Mouse (Mus musculus): Measurements from ENCODE around the gene Mpv17l2.

The Mpv17l2 gene

DNA sequence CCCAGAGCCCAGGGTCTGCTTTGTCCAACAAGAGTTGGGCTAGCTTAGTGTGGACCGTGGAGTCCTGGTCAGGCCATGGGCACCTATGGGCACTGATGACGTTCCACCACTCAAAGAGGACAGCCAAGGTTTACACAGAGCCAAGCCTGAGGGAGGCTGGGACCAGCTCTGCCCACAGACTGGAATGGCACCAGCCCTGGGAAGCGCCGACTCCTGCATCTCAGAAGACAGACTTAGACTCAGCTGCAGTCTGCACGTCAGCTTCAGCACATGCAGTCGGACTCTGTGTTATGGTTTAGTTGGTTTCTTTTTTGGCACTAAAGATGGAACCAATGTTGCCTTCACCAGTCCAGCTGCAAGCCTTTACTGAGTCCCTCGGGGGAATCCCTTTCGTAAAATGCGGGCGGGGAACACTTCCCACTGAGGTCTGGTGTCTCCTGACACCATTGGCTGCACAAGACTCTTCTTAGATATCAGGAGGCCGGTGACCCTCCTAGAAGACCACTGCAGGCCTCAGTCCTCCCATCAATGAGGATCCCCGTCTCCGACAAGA is 10.5 kb downstream of the Mpv17l2 start:
- no peak for DNase-seq (ENCODE audit: low read depth)

DNA sequence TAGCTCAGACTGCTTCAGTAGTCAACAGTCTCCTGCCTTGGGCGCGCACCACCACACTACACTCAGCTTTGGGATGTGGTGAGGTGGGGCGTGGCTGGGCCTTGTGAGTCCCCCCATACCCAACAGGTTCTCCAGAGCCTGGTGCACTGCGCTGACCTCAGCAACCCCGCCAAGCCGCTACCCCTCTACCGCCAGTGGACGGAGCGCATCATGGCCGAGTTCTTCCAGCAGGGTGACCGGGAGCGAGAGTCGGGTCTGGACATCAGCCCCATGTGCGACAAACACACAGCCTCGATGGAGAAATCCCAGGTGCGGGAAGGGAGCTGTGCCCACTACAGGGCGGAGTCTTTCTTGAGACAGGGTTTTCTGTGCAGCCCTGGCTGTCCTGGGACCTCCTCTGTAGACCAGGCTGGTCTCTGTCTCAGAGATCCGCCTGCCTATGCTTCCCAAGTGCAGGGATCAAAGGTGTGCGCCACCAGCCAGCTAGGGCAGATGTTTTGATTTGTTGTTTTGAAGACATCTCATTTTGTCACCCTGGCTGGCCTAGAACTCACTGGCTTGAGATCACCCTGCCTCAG is 11.6 kb downstream of the Mpv17l2 start:
- DNase-seq (ENCODE audit: low read depth): no peak

DNA sequence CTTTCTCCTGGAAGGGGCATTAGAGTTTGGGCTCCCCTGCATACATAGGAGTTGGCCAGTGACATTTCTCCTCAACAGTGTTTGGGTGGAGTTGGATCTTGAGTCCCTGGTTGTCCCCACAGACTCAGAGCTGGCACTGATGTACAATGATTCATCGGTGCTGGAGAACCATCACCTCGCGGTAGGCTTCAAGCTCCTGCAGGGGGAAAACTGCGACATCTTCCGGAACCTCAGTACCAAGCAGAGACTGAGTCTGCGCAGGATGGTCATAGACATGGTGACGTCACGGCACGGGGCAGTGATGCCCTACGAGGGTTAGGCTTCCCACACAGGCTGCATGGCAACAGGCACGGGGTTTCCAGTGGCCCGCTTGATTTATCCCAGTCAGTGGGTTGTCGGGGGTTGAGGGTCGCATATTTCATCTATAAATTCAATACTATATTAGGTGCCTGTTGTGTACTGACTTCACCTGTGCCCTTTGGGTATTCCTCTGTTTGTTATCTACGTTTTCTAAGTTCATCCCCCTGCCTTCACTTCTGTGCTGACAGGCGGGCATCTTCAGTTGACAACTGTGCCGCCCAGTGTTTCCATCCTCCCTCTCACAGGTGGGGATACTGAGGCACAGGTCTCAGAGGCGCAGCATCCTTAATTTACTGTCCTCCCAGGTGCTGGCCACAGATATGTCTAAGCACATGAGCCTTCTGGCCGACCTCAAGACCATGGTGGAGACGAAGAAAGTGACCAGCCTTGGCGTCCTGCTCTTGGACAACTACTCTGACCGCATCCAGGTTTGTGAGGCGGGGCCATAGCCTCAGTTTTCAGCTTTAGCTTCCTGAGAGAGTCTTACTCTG is 12.3 kb downstream of the Mpv17l2 start:
- no peak for DNase-seq (ENCODE audit: low read depth)

DNA sequence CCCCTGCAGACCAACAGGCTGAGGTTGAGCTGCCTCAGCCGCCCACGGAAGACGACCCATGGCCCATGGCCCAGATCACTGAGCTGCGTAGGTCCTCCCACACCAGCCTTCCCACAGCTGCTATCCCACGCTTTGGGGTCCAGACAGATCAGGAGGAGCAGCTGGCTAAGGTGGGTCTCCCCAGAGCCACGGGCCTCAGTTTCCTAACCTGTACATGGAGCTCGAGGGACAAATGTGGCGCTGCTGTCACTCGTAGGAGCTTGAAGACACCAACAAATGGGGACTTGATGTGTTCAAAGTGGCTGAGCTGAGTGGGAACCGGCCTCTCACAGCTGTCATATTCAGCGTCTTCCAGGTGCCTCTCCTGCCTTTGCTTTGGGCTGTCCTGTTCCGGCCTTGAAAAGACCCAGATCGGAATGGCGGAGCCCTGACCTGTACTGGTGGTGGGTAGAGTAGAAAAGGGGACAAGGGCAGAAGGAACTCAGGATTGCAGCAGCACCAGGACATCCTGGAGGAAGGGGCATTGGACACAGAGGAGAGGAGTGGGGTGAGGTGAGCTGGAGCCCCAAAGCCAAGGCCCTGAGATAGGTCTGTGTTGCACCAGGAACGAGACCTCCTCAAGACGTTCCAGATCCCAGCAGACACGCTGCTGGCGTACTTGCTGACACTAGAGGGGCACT is 13.4 kb downstream of the Mpv17l2 start:
- DNase-seq (ENCODE audit: low read depth): no peak

DNA sequence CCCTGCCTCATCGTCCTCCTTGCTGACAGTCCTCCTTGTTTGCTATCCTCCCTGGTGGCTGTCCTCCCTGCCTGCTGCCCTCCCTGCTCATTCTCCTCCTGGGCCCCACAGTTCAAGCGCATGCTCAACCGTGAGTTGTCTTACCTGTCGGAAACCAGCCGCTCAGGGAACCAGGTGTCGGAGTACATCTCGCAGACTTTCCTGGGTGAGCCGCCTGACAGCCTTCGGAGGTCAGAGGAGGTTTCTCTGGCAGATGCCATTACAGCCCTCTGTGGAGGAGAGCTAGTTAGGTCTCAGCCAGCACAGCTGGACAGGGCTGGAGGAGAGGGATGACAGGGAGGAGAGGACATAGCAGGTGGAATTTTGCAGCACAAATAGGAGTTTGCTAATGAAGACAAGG is 14.1 kb downstream of the Mpv17l2 start:
- DNase-seq (ENCODE audit: low read depth): no peak

DNA sequence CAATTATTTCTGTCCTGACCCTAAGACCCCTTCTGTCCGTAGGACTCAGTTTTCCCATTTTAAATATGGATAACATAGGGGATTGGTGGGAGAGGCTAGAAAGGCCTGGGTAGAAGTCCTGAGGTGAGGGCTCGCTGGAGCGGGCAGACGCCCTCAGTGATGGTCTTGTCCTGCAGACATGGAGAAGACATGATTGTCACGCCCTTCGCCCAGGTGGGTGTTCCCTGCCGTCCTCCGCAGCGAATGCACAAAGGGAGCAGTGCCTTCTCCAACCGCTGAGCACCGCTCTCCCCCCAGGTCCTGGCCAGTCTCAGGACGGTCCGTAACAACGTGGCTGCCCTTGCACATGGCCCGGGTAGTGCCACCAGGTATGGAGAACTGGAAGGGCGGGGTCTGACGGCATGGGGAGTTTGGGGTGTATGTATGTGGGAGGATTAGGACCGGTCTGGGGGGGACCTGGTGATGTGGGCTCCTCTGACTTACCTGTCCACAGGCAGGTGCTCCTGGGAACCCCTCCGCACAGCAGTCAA is 15.0 kb downstream of the Mpv17l2 start:
- no peak for DNase-seq (ENCODE audit: low read depth)

DNA sequence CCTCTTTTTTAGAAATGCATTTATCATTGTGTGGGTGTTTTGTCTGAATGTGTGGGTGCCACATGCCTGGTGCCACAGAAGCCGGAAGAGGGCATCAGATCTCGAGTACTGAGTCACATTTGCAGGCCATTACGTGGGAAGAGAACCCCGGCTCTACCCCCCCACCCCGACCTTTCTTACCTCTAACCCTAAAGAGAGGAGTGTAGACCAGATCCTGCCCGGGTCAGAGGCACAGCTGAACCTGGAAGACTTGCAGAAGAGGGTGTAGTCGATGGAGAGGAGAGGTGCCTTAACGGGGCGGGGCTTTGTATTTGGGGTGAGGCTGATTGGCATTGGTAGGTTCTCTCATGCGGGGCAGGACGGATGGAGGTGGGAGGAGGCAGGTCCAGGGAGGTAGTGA is 15.9 kb downstream of the Mpv17l2 start:
- DNase-seq (ENCODE audit: low read depth): peak; percentile 75

DNA sequence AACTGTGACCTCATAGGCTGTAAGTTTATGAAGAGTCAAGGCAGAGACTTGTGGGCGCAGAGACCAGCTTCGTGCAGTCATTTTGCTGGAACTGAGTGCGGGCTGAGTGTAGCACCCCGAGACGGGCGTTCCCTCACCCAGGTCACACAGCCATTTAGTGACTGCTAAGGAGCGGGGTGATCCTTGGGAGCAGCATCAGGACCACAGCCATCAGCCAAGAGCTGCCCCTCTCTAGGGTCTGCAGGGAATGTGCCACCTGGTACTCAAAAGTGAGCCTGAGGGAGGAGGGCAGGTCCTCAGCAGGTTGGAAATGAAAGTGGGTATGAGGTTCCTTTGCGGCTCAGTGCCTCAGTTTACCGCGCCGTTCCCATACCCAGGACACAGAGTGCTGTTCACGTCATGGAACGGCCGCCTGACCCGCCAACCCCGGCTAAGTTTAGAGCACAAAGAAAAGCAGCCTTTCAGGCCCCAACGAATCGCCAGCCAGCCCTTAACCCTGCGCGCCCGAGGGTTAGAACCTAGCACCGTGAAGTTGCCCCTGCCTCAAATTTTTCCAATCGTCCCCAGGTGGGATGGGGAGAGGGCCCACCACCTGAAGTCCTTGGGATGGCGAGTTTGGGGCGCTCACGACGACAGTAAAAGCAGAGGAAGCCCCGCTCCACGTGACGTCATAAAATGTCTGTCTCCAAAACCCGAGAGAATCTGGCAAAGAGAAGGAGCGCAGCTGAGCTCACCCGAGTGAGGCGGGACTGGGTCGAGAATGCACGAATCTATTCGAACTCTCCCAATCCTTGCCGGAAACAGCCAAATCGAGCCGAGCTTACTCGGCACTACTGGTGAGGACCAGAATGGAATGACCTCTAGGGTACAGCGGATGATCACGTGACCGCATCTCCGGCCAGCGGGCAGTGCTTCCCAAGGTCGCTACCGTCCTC is 16.8 kb downstream of the Mpv17l2 start:
- peak; percentile 71 for DNase-seq (ENCODE audit: low read depth)

DNA sequence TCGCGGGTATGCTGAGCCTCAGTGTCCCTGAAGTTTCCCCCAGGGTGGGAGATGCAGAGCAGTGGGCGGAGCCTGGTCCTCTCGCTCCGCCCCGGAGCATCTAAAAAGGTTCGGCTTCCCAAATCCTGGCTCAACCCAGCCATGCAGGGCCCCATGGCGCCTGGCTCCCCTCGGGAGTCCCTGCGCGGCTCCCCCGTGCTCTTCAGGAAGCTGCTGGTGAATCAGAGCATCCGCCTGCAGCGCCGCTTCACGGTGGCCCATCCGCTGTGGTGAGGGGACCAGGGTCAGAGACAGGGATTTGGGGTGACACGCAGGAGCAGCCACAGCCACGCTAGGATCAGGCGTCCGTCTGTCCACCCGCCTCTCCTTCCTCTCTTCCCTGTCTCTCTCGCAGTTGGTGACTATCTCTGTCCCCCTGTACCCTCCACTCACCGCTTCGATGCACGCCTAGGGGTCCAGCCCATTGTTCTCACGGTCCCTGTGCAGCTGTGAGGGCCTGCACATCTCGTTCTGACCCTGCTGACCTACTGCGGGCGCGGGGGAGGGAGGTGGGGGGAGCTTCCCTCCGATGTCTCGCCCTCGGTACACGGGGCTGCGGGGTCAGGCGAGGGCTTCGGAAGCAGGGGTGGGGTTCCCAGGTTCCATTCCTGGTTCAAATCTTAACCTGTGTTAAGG is 17.6 kb downstream of the Mpv17l2 start:
- DNase-seq (ENCODE audit: low read depth): peak; percentile 53

DNA sequence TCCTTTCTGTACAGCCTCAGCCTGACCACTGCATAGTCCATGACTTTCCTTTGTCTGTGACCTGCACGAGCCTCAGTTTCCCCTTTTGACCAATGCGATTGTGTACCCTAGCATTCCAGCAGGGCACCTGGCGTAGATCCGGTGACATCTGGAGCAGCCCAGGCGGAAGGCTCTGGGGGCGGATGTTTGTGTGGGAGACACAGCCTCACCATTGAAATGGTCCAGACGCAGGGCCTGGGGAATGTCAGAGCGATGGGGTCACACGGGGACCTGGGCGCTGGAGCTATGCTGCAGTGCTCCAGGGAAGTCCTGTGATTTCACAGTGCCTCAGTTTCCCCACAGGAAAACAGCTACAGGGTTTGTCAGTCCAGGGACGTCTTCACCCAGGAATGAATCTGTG is 18.6 kb downstream of the Mpv17l2 start:
- DNase-seq (ENCODE audit: low read depth): no peak

DNA sequence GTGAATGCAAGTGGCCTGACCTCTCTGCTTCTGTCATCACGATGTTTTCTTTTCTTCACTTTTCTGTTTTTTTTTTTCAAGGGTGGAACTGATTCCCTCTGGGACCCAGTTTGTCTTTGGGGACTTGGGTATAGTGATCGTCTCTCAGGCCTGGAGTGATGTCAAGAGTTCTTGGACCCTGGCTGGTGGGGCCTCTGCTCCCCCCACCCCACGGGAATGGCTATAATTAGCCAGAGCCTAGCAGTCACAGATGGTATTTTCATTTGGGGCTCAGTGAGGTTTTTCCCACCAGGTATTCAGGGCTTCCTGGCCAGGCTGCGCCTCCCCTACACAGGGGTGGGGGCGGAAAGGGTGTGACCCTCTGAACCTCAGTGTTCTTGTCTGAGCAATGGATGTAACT is 19.1 kb downstream of the Mpv17l2 start:
- no peak for DNase-seq (ENCODE audit: low read depth)

DNA sequence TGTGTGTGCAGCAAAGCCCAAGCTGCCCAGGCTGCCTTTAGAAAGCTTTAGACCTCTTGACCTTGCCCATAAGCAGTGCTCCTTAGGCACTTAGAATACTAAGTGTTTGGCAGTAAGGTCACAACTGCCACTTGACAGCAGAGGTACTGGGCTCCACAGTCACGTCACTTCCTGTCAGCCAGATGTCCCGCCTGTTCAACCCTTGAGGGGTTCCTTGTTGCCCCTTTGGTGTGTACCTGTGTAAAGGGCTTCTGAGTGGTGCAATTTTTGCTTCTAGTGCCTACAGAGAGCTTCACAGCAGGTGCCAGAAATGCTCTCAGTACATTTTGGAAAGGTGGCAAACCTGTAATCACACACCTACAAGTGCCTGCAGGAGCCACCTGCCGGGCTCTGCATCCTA is 22.5 kb downstream of the Mpv17l2 start:
- no peak for DNase-seq (ENCODE audit: low read depth)

DNA sequence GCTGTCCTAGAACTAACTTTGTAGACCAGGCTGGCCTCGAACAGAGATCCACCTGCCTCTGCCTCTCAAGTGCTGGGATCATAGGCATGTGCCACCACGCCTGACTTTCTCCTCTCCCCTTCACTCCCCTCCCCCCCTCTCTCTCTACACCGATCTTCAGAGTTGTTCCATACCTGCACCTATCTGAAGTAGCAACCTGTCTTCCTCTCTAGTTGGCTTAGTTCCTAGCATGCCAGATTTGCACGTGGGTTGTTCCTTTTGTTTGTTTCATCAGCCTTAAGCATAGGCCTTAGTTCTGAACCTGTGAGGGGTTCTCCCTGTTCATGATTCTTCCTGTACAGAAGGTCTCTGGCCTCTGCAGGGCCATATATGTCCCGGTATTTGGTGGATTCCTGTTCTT is 23.0 kb downstream of the Mpv17l2 start:
- no peak for DNase-seq (ENCODE audit: low read depth)

DNA sequence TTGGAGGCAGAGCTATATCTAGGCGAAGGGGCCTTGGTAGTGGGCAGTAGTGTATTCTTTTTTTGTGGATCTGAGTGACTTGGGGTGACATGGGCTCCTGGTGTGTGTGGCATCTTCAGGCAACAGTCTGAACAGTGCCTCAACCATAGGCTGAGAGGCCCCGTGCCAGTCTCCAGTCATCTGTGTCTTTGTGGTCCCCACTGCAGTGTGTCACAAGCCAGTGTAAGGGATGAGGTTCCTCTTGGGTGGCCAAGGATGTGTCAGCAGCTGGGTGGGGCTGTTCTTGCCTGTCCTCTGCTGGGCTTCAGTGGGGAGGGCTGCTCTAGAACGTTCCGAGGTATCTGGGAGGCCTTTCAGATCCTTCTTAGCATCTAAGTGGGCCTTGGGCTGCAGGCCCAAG is 29.8 kb downstream of the Mpv17l2 start:
- no peak for DNase-seq (ENCODE audit: low read depth)

DNA sequence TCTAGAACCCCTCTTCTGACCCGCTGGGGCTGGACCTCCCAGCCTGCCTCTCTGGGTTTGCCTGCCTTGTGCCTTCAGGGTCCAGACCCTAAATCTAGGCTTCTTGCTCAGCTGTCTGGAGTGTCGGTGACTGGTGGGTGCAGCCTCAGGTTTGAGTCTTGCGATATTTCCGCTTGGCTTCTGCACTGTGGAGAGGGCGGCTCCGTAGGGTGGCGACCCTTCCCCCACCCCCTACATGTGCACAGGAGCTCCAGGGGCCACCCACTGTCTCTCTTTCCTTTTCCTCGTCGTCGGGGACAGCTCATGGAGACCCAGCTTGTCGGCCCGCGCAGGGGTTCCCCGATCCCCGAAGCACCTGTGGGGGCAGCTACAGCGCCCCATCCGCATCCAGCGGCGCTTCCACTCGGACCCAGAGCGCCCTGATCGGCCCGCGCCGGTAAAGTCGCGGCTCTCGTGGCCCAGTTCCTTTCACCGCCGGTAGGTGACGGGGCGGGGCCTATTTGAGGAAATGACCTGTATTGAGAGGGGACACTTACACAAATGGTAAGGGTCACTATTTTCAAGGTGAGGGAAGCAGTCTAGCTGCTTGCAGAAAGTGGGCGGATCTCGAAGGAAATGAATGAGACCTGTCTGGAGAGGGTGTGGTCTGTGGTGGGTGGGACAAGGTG is 30.8 kb downstream of the Mpv17l2 start:
- DNase-seq (ENCODE audit: low read depth): peak; percentile 78

DNA sequence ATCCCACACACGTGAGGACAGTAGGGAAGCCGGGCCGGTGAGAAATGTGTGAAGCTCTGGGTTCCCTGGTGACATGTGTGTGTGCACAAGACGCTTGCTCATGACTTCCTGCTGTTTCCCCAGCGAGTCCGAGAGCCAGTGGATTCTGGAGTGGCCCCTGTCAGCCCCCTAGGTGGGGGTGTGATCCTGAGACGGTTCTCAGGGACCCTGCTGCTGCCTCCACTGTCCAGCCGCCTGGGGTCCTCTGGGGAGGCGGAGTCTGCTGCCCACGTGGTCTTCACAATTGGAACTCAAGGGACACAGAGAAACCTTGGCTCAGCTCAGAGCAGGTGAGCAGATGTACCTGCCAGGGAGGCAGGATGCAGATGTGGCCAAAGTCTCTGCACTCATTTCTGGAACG is 34.0 kb downstream of the Mpv17l2 start:
- no peak for DNase-seq (ENCODE audit: low read depth)

DNA sequence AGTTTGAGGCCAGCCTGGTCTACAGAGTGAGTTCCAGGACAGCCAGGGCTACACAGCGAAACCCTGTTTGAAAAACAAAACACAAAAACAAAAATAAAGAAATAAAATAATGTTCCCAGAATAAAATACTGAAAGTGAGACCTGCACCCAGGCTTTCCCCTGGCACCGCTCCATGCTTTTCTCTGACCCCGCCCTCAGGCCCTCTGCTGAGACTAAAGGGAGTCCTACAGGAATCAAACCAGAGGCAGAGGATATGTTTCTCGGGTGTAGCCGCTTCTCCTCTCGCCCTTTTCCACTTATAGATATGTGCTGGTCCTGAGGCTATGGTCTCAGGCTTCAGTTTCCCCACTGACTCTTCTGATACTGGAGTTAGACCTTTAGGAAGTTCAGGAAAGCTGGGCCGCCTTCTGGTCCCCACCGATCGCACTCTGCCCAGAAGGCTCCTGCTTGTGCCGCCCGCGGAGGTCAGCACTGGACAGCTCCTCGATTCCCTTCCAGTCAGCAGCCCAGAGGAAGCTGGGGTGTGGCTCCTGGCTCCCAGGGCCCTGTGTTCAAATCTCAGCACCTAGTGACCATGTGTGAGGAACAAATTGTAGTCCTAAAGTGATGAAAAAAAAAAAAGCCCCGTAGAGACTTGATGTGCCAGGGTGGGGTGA is 34.8 kb downstream of the Mpv17l2 start:
- no peak for DNase-seq (ENCODE audit: low read depth)

DNA sequence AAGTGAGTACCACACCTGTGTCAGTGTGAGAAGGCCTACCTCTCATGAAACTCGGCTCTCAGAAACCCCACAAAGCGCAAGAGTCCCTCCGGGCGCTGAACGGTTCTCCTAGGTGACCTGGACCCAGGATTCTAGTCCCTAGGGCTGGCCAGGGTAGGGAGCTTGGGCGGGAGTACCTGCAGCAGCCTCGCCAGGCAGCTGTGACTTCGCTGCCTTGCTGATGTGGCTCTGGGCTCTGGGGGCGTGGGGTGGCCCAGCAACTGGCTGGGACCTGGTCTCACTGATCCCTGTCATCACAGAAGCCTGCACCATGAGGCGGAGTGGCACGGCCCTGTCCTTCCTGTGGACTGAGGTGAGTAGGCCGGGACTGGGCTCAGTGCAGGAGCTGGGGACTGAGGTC is 36.5 kb downstream of the Mpv17l2 start:
- no peak for DNase-seq (ENCODE audit: low read depth)

DNA sequence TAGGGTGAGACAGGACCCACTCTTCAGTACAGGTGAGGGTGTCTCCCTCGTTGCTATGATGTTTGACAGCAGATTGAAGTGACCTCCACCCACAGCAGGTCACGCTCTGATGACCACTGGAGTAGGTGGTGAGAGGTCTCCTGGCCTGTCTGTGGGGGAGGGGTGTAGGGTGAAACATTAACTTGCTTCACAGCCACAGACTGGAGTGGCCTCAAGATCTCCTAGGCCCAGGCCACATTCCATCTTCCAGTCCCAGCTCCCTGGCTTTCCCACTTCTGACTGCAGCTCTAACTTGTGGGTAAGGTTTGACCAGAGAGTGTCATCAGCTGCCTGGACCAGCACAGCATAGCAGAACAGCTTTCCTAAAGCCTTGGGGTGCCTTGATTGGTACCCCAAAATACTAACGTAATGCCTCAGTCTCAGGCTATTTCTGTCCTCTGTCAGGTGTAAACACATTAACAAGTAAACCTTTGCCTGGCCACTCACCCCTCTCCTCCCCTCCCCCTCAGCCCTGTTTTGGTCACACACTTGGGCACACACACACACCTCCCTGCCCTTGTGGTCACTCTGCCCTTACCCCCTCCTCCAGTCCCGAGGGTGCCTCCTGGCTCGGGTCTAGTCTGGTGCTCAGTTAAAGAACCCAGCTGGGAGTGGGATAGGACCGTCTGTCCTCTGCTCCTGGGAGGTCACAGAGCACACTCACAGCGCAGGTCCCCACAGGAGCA is 37.1 kb downstream of the Mpv17l2 start, which contains the start of gene Pde4c:
Pde4c (plus strand) TSS at position 235 of the 725 bp plus-strand sequence.
- DNase-seq (ENCODE audit: low read depth): no peak

All from induced T-regulatory cell, adult 2 months (primary cell).